Mouse (Mus musculus) lung, embryonic 16.5 days (tissue): ENCODE results near the gene Gm5431. TPM values are rescaled to one million over a fixed set of nuclear protein-coding genes. Genes with fewer than 3 reads are reported as not detected.

Experiments used
- polyA plus RNA-seq: library from polyadenylated mRNA; unstranded; fragments of >200 nt; fragmentation: Nextera tagmentation; extraction: Ambion mirVana; gene quantifications from 2 replicates; pipeline ENCODE4 v1.2.1, GENCODE M21; 2015

Gm5431 gene
- polyA plus RNA-seq, 1 experiment from 2014 or later, result 0.18 TPM

Other genes with a start within 250 kb of the Gm5431 start
- 657 and 669 TPM in 2 replicates for gene Rack1, start 101.9 kb downstream of the Gm5431 start, polyA plus RNA-seq
- gene Trim41, start 84.9 kb downstream of the Gm5431 start, polyA plus RNA-seq, result 6.4 and 6.6 TPM in 2 replicates
- 0.51 and 1.2 TPM in 2 replicates for gene Trim7, start 76.1 kb downstream of the Gm5431 start, polyA plus RNA-seq
- gene Gm12184, start 75.6 kb downstream of the Gm5431 start, polyA plus RNA-seq, result 1.7 and 2.6 TPM in 2 replicates
- 10.6 and 14.9 TPM in 2 replicates for gene Irgm1, start 30.5 kb downstream of the Gm5431 start, polyA plus RNA-seq
- gene Psme2b, start 44.0 kb upstream of the Gm5431 start, polyA plus RNA-seq, result 3.5 and 6.6 TPM in 2 replicates
- gene Olfr56, start 76.7 kb upstream of the Gm5431 start, polyA plus RNA-seq, result not detected in 2 replicates
- 0.85 and 1.5 TPM in 2 replicates for gene 9930111J21Rik1, start 77.2 kb upstream of the Gm5431 start, polyA plus RNA-seq
- 0.06 TPM in 1 of 2 replicates, not detected in the other for gene Gm12185, start 90.0 kb upstream of the Gm5431 start, polyA plus RNA-seq
- gene Tgtp1, start 92.0 kb upstream of the Gm5431 start, polyA plus RNA-seq, result 0.53 and 1.5 TPM in 2 replicates
- 0.78 TPM in 2 replicates for gene 9930111J21Rik2, start 149.0 kb upstream of the Gm5431 start, polyA plus RNA-seq
- gene Tgtp2, start 162.0 kb upstream of the Gm5431 start, polyA plus RNA-seq, result 0.69 and 2.4 TPM in 2 replicates
- 2.5 and 3.6 TPM in 2 replicates for gene Ifi47, start 174.4 kb upstream of the Gm5431 start, polyA plus RNA-seq
- gene Olfr1396, start 212.7 kb upstream of the Gm5431 start, polyA plus RNA-seq, result 0.15 TPM in 1 of 2 replicates, not detected in the other
- not detected in 2 replicates for gene Olfr1395, start 240.1 kb upstream of the Gm5431 start, polyA plus RNA-seq